Mouse (Mus musculus): ENCODE results near the gene Slc7a8. TPM values are rescaled to one million over a fixed set of nuclear protein-coding genes. Genes with fewer than 3 reads are reported as not detected.

Gene Slc7a8
- polyA plus RNA-seq, 1 experiment from 2014 or later = 6.8 TPM

- Histone ChIP-seq H3K9me3 (replicated peaks) (no peaks in the 10 kb centered on the region), H3K4me2 (replicated peaks) (no peak within 1 kb of the TSS), H3K9ac (no peak within 1 kb of the TSS), H3K4me1 (no peaks in the 10 kb centered on the region), H3K27ac (replicated peaks) (no peak within 1 kb of the TSS), H3K36me3 (no peaks in the 10 kb centered on the region), H3K4me3 (replicated peaks) (no peak within 1 kb of the TSS), H3K27me3 (peaks cover 8% of the 10 kb centered on the region; the same call in 1 of the 2 replicates)
- WGBS = 69% methylated on average over 4 of the region's 4 CpGs
- no peak for ATAC-seq (ENCODE audit: insufficient number of reproducible peaks, low FRiP score, low TSS enrichment, low read depth)
Measured at GRCm38 (mm10) chr14:54698733-54699132, 83.0 kb downstream of the Slc7a8 start, which contains the start of gene Gm29776. Gene Gm29776 (minus strand): TSS chr14:54698833.

DNA sequence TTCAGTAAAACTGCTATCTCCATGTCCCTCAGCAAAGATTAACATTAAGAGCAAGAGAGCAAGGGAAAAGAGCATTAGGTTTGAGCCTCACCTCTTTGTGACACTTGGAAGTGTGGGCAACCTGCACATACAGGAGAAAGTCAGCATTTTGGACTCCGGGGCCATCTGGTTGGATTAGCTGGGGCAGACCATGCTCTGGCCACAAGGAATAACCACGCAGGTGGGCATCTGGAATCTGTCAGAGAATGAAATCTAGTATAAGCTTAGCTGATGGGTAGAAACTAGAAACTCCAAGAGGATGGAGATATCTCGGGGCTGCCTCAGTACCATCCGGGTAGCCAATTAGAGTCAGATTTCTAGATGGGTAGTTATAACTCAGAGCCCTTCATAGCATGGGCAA, 85.0 kb downstream of the Slc7a8 start:
- ATAC-seq (ENCODE audit: insufficient number of reproducible peaks, low FRiP score, low TSS enrichment, low read depth) = no peak

GRCm38 (mm10) chr14:54695042-54695441, 86.7 kb downstream of the Slc7a8 start:
- Histone ChIP-seq H3K27ac (replicated peaks) (no peak overlapping the region), H3K4me2 (replicated peaks) (no peak overlapping the region), H3K4me3 (replicated peaks) (no peak overlapping the region), H3K9ac (no peak overlapping the region), H3K9me3 (replicated peaks) (no peaks in the 10 kb centered on the region), H3K4me1 (no peaks in the 10 kb centered on the region), H3K36me3 (peaks cover 21% of the 10 kb centered on the region), H3K27me3 (no peaks in the 10 kb centered on the region)
- ATAC-seq (ENCODE audit: insufficient number of reproducible peaks, low FRiP score, low TSS enrichment, low read depth) = no peak
- WGBS = 77% methylated on average over 6 of the region's 6 CpGs

More for the DNA sequence above, 85.0 kb downstream of the Slc7a8 start:
- Histone ChIP-seq H3K27me3 (no peaks in the 10 kb centered on the region), H3K9me3 (replicated peaks) (no peaks in the 10 kb centered on the region), H3K9ac (no peak overlapping the region), H3K4me1 (no peaks in the 10 kb centered on the region), H3K4me3 (replicated peaks) (no peak overlapping the region), H3K36me3 (peaks cover 10% of the 10 kb centered on the region; the same call in 1 of the 2 replicates), H3K27ac (replicated peaks) (no peak overlapping the region), H3K4me2 (replicated peaks) (no peak overlapping the region)
- 73% methylated on average over 4 of the region's 4 CpGs for WGBS

GRCm38 (mm10) chr14:54687251-54687650, 94.5 kb downstream of the Slc7a8 start:
- H3K27ac ChIP-seq (replicated peaks) = peak overlapping the region; percentile 98
- H3K4me2 ChIP-seq (replicated peaks) = peak overlapping the region; percentile 51
- WGBS = 4% methylated on average over 8 of the region's 8 CpGs
- H3K27me3 ChIP-seq = no peaks in the 10 kb centered on the region
- no peaks in the 10 kb centered on the region for H3K9me3 ChIP-seq (replicated peaks)
- ATAC-seq (ENCODE audit: insufficient number of reproducible peaks, low FRiP score, low TSS enrichment, low read depth) = no peak
- H3K4me1 ChIP-seq = peaks cover 14% of the 10 kb centered on the region
- H3K4me3 ChIP-seq (replicated peaks) = peak overlapping the region; percentile 88
- peaks cover 36% of the 10 kb centered on the region for H3K36me3 ChIP-seq
- H3K9ac ChIP-seq = peak overlapping the region; percentile 73

- peak within 1 kb of the TSS; percentile 55 for H3K4me2 ChIP-seq (replicated peaks)
- H3K4me1 ChIP-seq = peaks cover 14% of the 10 kb centered on the region
- peaks cover 37% of the 10 kb centered on the region for H3K36me3 ChIP-seq
- H3K27me3 ChIP-seq = no peaks in the 10 kb centered on the region
- peak; percentile 98 for ATAC-seq (ENCODE audit: insufficient number of reproducible peaks, low FRiP score, low TSS enrichment, low read depth)
- WGBS = under 1% methylated on average over 44 of the region's 44 CpGs
- H3K9ac ChIP-seq = peak within 1 kb of the TSS; percentile 96
- H3K9me3 ChIP-seq (replicated peaks) = no peaks in the 10 kb centered on the region
- H3K4me3 ChIP-seq (replicated peaks) = peak within 1 kb of the TSS; percentile 88
- H3K27ac ChIP-seq (replicated peaks) = peak within 1 kb of the TSS; percentile 98
Measured at GRCm38 (mm10) chr14:54686522-54687143, 95.1 kb downstream of the Slc7a8 start, which contains the start of gene Acin1. Gene Acin1 (minus strand): TSS chr14:54686931.

- WGBS = under 1% methylated on average over 41 of the region's 41 CpGs
- peak within 1 kb of the TSS; percentile 96 for H3K9ac ChIP-seq
- H3K27ac ChIP-seq (replicated peaks) = peak within 1 kb of the TSS; percentile 98
- peak within 1 kb of the TSS; percentile 88 for H3K4me3 ChIP-seq (replicated peaks)
- ATAC-seq (ENCODE audit: insufficient number of reproducible peaks, low FRiP score, low TSS enrichment, low read depth) = peak; percentile 81
- H3K27me3 ChIP-seq = no peaks in the 10 kb centered on the region
- H3K4me1 ChIP-seq = peaks cover 14% of the 10 kb centered on the region
- H3K36me3 ChIP-seq = peaks cover 40% of the 10 kb centered on the region
- no peaks in the 10 kb centered on the region for H3K9me3 ChIP-seq (replicated peaks)
- peak within 1 kb of the TSS; percentile 55 for H3K4me2 ChIP-seq (replicated peaks)
Measured at GRCm38 (mm10) chr14:54686063-54686521, 95.7 kb downstream of the Slc7a8 start, which contains the start of gene 1700123O20Rik. Gene 1700123O20Rik (plus strand): TSS chr14:54686216.

DNA sequence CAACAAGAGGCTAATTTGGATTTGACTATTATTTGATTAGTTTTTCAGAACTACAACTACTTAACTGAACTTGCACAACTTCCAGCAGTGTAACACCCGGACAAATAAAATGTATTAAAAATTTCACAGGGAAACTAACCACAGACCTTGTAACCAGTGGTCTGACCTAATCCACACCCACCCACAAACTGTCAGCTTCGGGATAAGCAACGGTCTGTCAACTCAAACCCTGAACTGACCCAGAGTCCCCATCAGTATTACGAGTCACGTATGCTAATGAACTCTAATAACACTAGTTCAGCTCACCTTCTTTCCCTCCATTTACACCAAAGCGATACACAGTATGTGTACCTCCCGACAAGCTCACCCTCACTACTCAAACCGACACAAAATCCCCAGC, 96.3 kb downstream of the Slc7a8 start:
- no peak for ATAC-seq (ENCODE audit: insufficient number of reproducible peaks, low FRiP score, low TSS enrichment, low read depth)
- Histone ChIP-seq H3K4me3 (replicated peaks) (peak overlapping the region; percentile 88), H3K4me1 (peaks cover 14% of the 10 kb centered on the region), H3K9ac (peak overlapping the region; percentile 96), H3K27ac (replicated peaks) (peak overlapping the region; percentile 98; the same call in 1 of the 2 replicates), H3K36me3 (peaks cover 37% of the 10 kb centered on the region), H3K4me2 (replicated peaks) (peak overlapping the region; percentile 55), H3K9me3 (replicated peaks) (no peaks in the 10 kb centered on the region), H3K27me3 (no peaks in the 10 kb centered on the region)
- 7% methylated on average over 8 of the region's 8 CpGs for WGBS

DNA sequence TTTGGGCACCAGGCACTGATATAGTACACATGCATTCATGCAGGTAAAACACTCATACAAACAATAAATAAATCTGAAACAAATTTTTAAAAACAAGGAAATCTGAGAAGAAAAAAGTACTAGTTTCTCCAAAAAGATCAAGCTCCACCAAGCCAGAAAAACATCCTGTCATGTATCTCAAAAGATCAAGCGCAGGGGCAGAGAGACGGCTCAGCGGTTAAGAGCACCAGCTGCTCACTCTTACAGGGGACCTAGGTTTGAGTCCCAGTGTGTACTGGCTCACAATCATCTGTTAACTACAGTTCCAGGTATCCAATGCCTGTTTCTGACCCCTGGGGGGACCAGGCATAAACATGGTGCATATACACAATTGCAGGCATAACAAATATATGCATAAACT, 99.3 kb downstream of the Slc7a8 start:
- H3K9ac ChIP-seq = no peak overlapping the region
- no peaks in the 10 kb centered on the region for H3K27me3 ChIP-seq
- no peak for ATAC-seq (ENCODE audit: insufficient number of reproducible peaks, low FRiP score, low TSS enrichment, low read depth)
- H3K4me2 ChIP-seq (replicated peaks) = no peak overlapping the region
- H3K27ac ChIP-seq (replicated peaks) = no peak overlapping the region
- peaks cover 39% of the 10 kb centered on the region for H3K36me3 ChIP-seq
- no peaks in the 10 kb centered on the region for H3K9me3 ChIP-seq (replicated peaks)
- no peaks in the 10 kb centered on the region; the same call in 1 of the 2 replicates for H3K4me1 ChIP-seq
- WGBS = 86% methylated on average over 3 of the region's 3 CpGs
- H3K4me3 ChIP-seq (replicated peaks) = no peak overlapping the region

DNA sequence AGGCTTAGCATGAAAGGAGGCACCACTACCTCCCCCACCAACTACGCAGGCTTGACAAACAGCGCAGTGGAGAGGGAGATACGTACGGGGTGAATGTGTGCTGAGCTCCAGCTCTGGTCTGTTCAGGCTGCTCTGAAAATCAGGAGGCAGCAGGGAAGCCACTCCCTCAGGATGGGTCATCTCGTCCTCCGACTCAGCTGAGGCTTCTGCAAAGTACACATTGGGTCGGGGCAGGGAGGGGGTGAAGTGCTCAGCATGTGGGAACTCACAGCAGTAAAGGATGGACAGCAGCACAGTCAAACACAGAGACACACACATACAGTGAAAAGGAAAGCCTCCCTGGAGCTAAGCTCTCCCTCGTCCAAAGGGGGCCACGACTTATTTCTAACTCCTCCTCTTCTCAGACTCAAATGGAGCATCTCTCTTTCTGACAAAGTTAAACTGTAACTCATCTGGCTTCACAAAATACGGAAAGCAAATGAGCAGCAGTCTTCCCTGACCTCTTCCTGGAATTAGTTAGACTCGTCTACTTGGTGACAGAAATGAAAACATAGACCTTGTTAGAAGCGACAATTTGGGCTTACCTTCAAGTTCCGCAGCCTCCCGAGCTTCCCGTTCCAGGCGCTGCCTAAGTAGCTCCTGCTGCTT, 103.0 kb downstream of the Slc7a8 start:
- no peak overlapping the region for H3K4me3 ChIP-seq (replicated peaks)
- no peaks in the 10 kb centered on the region for H3K27me3 ChIP-seq
- 88% methylated on average over 16 of the region's 16 CpGs for WGBS
- H3K4me2 ChIP-seq (replicated peaks) = no peak overlapping the region
- no peak overlapping the region for H3K27ac ChIP-seq (replicated peaks)
- H3K36me3 ChIP-seq = peaks cover 62% of the 10 kb centered on the region
- ATAC-seq (ENCODE audit: insufficient number of reproducible peaks, low FRiP score, low TSS enrichment, low read depth) = no peak
- H3K9me3 ChIP-seq (replicated peaks) = no peaks in the 10 kb centered on the region
- no peak overlapping the region for H3K9ac ChIP-seq
- no peaks in the 10 kb centered on the region for H3K4me1 ChIP-seq

DNA sequence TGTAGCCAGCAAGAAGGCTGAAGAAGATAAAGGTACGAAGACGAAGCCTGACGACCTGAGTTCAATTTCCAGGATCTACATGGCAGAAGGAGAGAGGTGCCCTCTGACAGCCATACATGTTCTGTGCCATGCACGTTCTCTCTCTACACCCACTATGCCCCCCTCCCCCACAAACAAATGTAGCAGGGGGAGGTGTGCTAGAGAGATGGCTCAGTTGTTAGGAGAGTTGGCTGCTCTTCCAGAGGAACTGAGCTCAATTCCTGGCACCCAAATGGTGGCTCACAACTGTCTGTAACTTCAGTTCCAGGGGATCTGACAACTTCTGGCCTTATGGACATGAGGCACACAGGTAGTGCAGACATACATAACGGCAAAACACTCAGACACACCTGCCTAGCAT, 105.5 kb downstream of the Slc7a8 start:
- WGBS = 88% methylated on average over 5 of the region's 5 CpGs
- H3K27me3 ChIP-seq = no peaks in the 10 kb centered on the region
- no peak for ATAC-seq (ENCODE audit: insufficient number of reproducible peaks, low FRiP score, low TSS enrichment, low read depth)
- H3K9me3 ChIP-seq (replicated peaks) = no peaks in the 10 kb centered on the region
- no peaks in the 10 kb centered on the region for H3K4me1 ChIP-seq
- H3K4me2 ChIP-seq (replicated peaks) = no peak overlapping the region
- no peak overlapping the region for H3K27ac ChIP-seq (replicated peaks)
- no peak overlapping the region for H3K4me3 ChIP-seq (replicated peaks)
- H3K9ac ChIP-seq = no peak overlapping the region
- peaks cover 66% of the 10 kb centered on the region for H3K36me3 ChIP-seq

- WGBS = 74% methylated on average over 2 of the region's 2 CpGs
- H3K4me2 ChIP-seq (replicated peaks) = no peak overlapping the region
- ATAC-seq (ENCODE audit: insufficient number of reproducible peaks, low FRiP score, low TSS enrichment, low read depth) = no peak
- no peak overlapping the region for H3K9ac ChIP-seq
- no peak overlapping the region for H3K27ac ChIP-seq (replicated peaks)
- H3K36me3 ChIP-seq = peaks cover 73% of the 10 kb centered on the region
- H3K9me3 ChIP-seq (replicated peaks) = no peaks in the 10 kb centered on the region
- no peaks in the 10 kb centered on the region for H3K27me3 ChIP-seq
- no peaks in the 10 kb centered on the region for H3K4me1 ChIP-seq
- H3K4me3 ChIP-seq (replicated peaks) = no peak overlapping the region
Measured at GRCm38 (mm10) chr14:54674317-54674716, 107.4 kb downstream of the Slc7a8 start.
